Mouse (Mus musculus): Measurements from ENCODE around the gene Apopt1. TPM values are rescaled to one million over a fixed set of nuclear protein-coding genes. Genes with fewer than 3 reads are reported as not detected.

Apopt1 gene
- polyA plus RNA-seq, 1 experiment from 2014 or later = 47.2 TPM

GRCm38 (mm10) chr12:111677882-111678669, 35.0 kb upstream of the Apopt1 start, which contains the start of gene Trmt61a:
TSS of gene Trmt61a (plus strand) at chr12:111678105.
- Histone ChIP-seq H3K27ac (ENCODE audit: low read length) (peak within 1 kb of the TSS; percentile 96), H3K9ac (replicated peaks; ENCODE audit: low read depth, low read length) (peak within 1 kb of the TSS; percentile 86), H3K36me3 (ENCODE audit: control insufficient read depth, insufficient read depth) (no peaks in the 10 kb centered on the region), H3K27me3 (replicated peaks; ENCODE audit: control insufficient read depth, insufficient read depth, low read length) (no peaks in the 10 kb centered on the region), H3K4me2 (ENCODE audit: low read length) (peak within 1 kb of the TSS; percentile 81), H3K4me3 (replicated peaks; ENCODE audit: low read length) (peak within 1 kb of the TSS; percentile 77), H3K4me1 (replicated peaks; ENCODE audit: control insufficient read depth, insufficient read depth, low read length) (peaks cover 19% of the 10 kb centered on the region), H3K9me3 (ENCODE audit: control insufficient read depth, low read length) (no peaks in the 10 kb centered on the region)
- peak; percentile 91 for ATAC-seq
- under 1% methylated on average over 51 of the region's 51 CpGs for WGBS

DNA sequence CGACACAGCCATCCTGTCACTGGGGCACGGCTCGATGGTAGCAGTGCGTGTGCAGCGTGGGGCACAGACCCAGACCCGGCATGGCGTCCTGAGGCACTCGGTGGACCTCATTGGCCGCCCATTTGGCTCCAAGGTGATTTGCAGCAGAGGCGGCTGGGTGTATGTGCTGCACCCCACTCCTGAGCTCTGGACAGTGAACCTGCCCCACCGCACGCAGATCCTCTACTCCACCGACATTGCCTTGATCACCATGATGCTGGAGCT, 34.5 kb upstream of the Apopt1 start:
- 7% methylated on average over 13 of the region's 13 CpGs for WGBS
- no peaks in the 10 kb centered on the region for H3K36me3 ChIP-seq (ENCODE audit: control insufficient read depth, insufficient read depth)
- ATAC-seq = no peak
- peaks cover 19% of the 10 kb centered on the region for H3K4me1 ChIP-seq (replicated peaks; ENCODE audit: control insufficient read depth, insufficient read depth, low read length)
- H3K27me3 ChIP-seq (replicated peaks; ENCODE audit: control insufficient read depth, insufficient read depth, low read length) = no peaks in the 10 kb centered on the region
- peak overlapping the region; percentile 81 for H3K4me2 ChIP-seq (ENCODE audit: low read length)
- H3K27ac ChIP-seq (ENCODE audit: low read length) = no peak overlapping the region
- peak overlapping the region; percentile 77 for H3K4me3 ChIP-seq (replicated peaks; ENCODE audit: low read length)
- H3K9me3 ChIP-seq (ENCODE audit: control insufficient read depth, low read length) = no peaks in the 10 kb centered on the region
- peak overlapping the region; percentile 86 for H3K9ac ChIP-seq (replicated peaks; ENCODE audit: low read depth, low read length)

- Histone ChIP-seq H3K4me2 (ENCODE audit: low read length) (peak overlapping the region; percentile 81), H3K9me3 (ENCODE audit: control insufficient read depth, low read length) (no peaks in the 10 kb centered on the region), H3K36me3 (ENCODE audit: control insufficient read depth, insufficient read depth) (no peaks in the 10 kb centered on the region), H3K4me3 (replicated peaks; ENCODE audit: low read length) (peak overlapping the region; percentile 77), H3K27me3 (replicated peaks; ENCODE audit: control insufficient read depth, insufficient read depth, low read length) (no peaks in the 10 kb centered on the region), H3K27ac (ENCODE audit: low read length) (no peak overlapping the region), H3K9ac (replicated peaks; ENCODE audit: low read depth, low read length) (no peak overlapping the region; the same call in 1 of the 2 replicates), H3K4me1 (replicated peaks; ENCODE audit: control insufficient read depth, insufficient read depth, low read length) (peaks cover 19% of the 10 kb centered on the region)
- WGBS = 55% methylated on average over 7 of the region's 7 CpGs
- no peak for ATAC-seq
Observed at GRCm38 (mm10) chr12:111678997-111679396, 34.1 kb upstream of the Apopt1 start.

- 93% methylated on average over 13 of the region's 13 CpGs for WGBS
- H3K36me3 ChIP-seq (ENCODE audit: control insufficient read depth, insufficient read depth) = no peaks in the 10 kb centered on the region
- H3K27ac ChIP-seq (ENCODE audit: low read length) = no peak overlapping the region
- H3K4me2 ChIP-seq (ENCODE audit: low read length) = no peak overlapping the region
- no peaks in the 10 kb centered on the region for H3K27me3 ChIP-seq (replicated peaks; ENCODE audit: control insufficient read depth, insufficient read depth, low read length)
- H3K9me3 ChIP-seq (ENCODE audit: control insufficient read depth, low read length) = no peaks in the 10 kb centered on the region
- H3K4me3 ChIP-seq (replicated peaks; ENCODE audit: low read length) = no peak overlapping the region
- ATAC-seq = no peak
- H3K4me1 ChIP-seq (replicated peaks; ENCODE audit: control insufficient read depth, insufficient read depth, low read length) = peaks cover 19% of the 10 kb centered on the region
- H3K9ac ChIP-seq (replicated peaks; ENCODE audit: low read depth, low read length) = no peak overlapping the region
Observed at GRCm38 (mm10) chr12:111680661-111681060, 32.4 kb upstream of the Apopt1 start.

GRCm38 (mm10) chr12:111681305-111681704, 31.8 kb upstream of the Apopt1 start:
- Histone ChIP-seq H3K4me2 (ENCODE audit: low read length) (no peak overlapping the region), H3K27ac (ENCODE audit: low read length) (no peak overlapping the region), H3K9me3 (ENCODE audit: control insufficient read depth, low read length) (no peaks in the 10 kb centered on the region), H3K27me3 (replicated peaks; ENCODE audit: control insufficient read depth, insufficient read depth, low read length) (no peaks in the 10 kb centered on the region), H3K4me3 (replicated peaks; ENCODE audit: low read length) (no peak overlapping the region), H3K4me1 (replicated peaks; ENCODE audit: control insufficient read depth, insufficient read depth, low read length) (peaks cover 19% of the 10 kb centered on the region), H3K9ac (replicated peaks; ENCODE audit: low read depth, low read length) (no peak overlapping the region), H3K36me3 (ENCODE audit: control insufficient read depth, insufficient read depth) (no peaks in the 10 kb centered on the region)
- 86% methylated on average over 8 of the region's 8 CpGs for WGBS
- no peak for ATAC-seq

DNA sequence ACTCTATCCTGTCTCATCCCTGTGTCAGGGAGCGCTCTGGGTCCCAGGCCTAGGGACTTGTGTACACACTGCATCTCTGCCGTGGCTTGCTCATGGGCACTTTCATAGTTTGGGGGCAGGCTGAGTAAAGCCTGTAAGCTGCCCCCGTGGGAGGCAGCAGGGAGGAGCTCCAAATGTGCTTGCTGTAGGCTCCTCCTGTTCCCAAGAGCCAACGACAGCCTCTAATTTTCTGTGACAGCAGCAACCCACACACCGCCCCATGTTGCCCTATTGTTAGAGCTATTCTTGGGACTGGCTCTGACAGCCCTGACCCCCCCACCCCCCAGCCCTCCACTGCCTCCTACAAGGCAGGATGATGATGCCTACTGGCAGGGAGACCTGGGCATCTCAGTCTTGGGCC, 31.1 kb upstream of the Apopt1 start:
- WGBS = 81% methylated on average over 5 of the region's 5 CpGs
- ATAC-seq = no peak

GRCm38 (mm10) chr12:111682806-111683205, 30.3 kb upstream of the Apopt1 start:
- ATAC-seq = no peak
- Histone ChIP-seq H3K27me3 (replicated peaks; ENCODE audit: control insufficient read depth, insufficient read depth, low read length) (no peaks in the 10 kb centered on the region), H3K9me3 (ENCODE audit: control insufficient read depth, low read length) (no peaks in the 10 kb centered on the region), H3K4me3 (replicated peaks; ENCODE audit: low read length) (no peak overlapping the region), H3K36me3 (ENCODE audit: control insufficient read depth, insufficient read depth) (no peaks in the 10 kb centered on the region), H3K4me2 (ENCODE audit: low read length) (no peak overlapping the region), H3K27ac (ENCODE audit: low read length) (no peak overlapping the region), H3K9ac (replicated peaks; ENCODE audit: low read depth, low read length) (no peak overlapping the region), H3K4me1 (replicated peaks; ENCODE audit: control insufficient read depth, insufficient read depth, low read length) (peaks cover 20% of the 10 kb centered on the region)
- 71% methylated on average over 5 of the region's 5 CpGs for WGBS

More for the DNA sequence above, 31.1 kb upstream of the Apopt1 start:
- Histone ChIP-seq H3K9ac (replicated peaks; ENCODE audit: low read depth, low read length) (no peak overlapping the region), H3K36me3 (ENCODE audit: control insufficient read depth, insufficient read depth) (no peaks in the 10 kb centered on the region), H3K4me2 (ENCODE audit: low read length) (no peak overlapping the region), H3K27ac (ENCODE audit: low read length) (no peak overlapping the region), H3K4me1 (replicated peaks; ENCODE audit: control insufficient read depth, insufficient read depth, low read length) (peaks cover 19% of the 10 kb centered on the region), H3K4me3 (replicated peaks; ENCODE audit: low read length) (no peak overlapping the region), H3K9me3 (ENCODE audit: control insufficient read depth, low read length) (no peaks in the 10 kb centered on the region), H3K27me3 (replicated peaks; ENCODE audit: control insufficient read depth, insufficient read depth, low read length) (no peaks in the 10 kb centered on the region)

- no peak overlapping the region for H3K27ac ChIP-seq (ENCODE audit: low read length)
Observed at GRCm38 (mm10) chr12:111686390-111686789, 26.7 kb upstream of the Apopt1 start.

GRCm38 (mm10) chr12:111687350-111688068, 25.6 kb upstream of the Apopt1 start:
- Histone ChIP-seq H3K4me2 (ENCODE audit: low read length) (no peak overlapping the region), H3K9me3 (ENCODE audit: control insufficient read depth, low read length) (no peaks in the 10 kb centered on the region), H3K9ac (replicated peaks; ENCODE audit: low read depth, low read length) (peak overlapping the region; percentile 37; the same call in 1 of the 2 replicates), H3K27ac (ENCODE audit: low read length) (peak overlapping the region; percentile 85), H3K4me1 (replicated peaks; ENCODE audit: control insufficient read depth, insufficient read depth, low read length) (peaks cover 20% of the 10 kb centered on the region), H3K4me3 (replicated peaks; ENCODE audit: low read length) (no peak overlapping the region), H3K27me3 (replicated peaks; ENCODE audit: control insufficient read depth, insufficient read depth, low read length) (no peaks in the 10 kb centered on the region), H3K36me3 (ENCODE audit: control insufficient read depth, insufficient read depth) (no peaks in the 10 kb centered on the region)
- ATAC-seq = peak; percentile 79
- 8% methylated on average over 14 of the region's 14 CpGs for WGBS

More at GRCm38 (mm10) chr12:111686390-111686789, 26.7 kb upstream of the Apopt1 start:
- WGBS = 90% methylated on average over 4 of the region's 4 CpGs
- no peak for ATAC-seq
- Histone ChIP-seq H3K4me1 (replicated peaks; ENCODE audit: control insufficient read depth, insufficient read depth, low read length) (peaks cover 14% of the 10 kb centered on the region), H3K9ac (replicated peaks; ENCODE audit: low read depth, low read length) (no peak overlapping the region), H3K36me3 (ENCODE audit: control insufficient read depth, insufficient read depth) (no peaks in the 10 kb centered on the region), H3K27me3 (replicated peaks; ENCODE audit: control insufficient read depth, insufficient read depth, low read length) (no peaks in the 10 kb centered on the region), H3K4me2 (ENCODE audit: low read length) (no peak overlapping the region), H3K9me3 (ENCODE audit: control insufficient read depth, low read length) (no peaks in the 10 kb centered on the region), H3K4me3 (replicated peaks; ENCODE audit: low read length) (no peak overlapping the region)

All from forebrain, embryonic 16.5 days (tissue).